Mouse (Mus musculus) stomach, postnatal 0 days (tissue): Measurements from ENCODE around the gene Atxn1.

ENCODE experiments used
- CTCF ChIP-seq: IDR thresholded peaks from 2 replicates; pipeline ENCODE4 v1.5.1; 2016; ENCODE audit warnings: antibody characterized with exemption, low read depth, mild to moderate bottlenecking, moderate library complexity
- EP300 ChIP-seq: optimal IDR thresholded peaks from 2 replicates; pipeline ENCODE3; 2016; ENCODE audit warnings: antibody characterized with exemption

- TF ChIP-seq CTCF (no peak), EP300 (no peak)
Observed at GRCm38 (mm10) chr13:45922467-45922866, 42.3 kb downstream of the Atxn1 start.
